ENCODE assay signal across 8 mouse cellular contexts in the genomic region with DNA sequence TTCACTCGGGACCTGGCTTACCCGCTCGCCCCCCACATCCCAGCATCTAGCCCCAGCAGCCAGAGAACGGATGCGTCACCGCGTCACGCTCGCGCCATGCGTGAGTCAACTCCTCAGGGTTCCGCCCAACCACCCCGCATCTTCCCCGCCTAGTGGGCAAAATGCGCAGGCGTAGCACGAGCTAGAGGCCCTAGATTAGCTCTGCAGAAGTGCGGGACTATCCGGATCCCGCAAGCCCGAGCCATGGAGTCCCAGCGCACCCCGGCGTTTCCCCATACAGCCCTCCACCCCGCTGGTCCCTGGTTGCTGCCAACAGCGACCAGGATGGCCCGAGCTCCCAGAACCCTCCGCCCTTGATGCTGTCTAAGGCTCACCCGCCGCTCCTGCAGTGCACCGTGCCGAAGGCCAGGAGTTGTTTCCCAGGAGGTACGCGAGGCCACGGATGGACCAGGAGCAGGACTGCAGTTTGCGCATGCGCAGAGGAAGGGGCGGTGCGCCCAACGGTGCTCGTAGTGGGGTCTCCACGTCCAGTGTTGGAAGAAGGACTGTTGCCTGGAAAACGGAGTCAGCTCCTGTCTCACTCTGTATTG. TPM values are rescaled to one million over a fixed set of nuclear protein-coding genes. Genes with fewer than 3 reads are reported as not detected.
DNase-seq lines count a peak whose midpoint lies in the region; ATAC-seq and TF ChIP-seq lines count a peak whose summit lies in the region.

A gene (minus strand): TSS at position 487 of the 590 bp plus-strand sequence.

- H3K4me3 ChIP-seq in gastrocnemius, adult 2 months: peak within 1 kb of the TSS; percentile 91
- peak within 1 kb of the TSS; percentile 78 for H3K4me3 ChIP-seq in hindbrain, postnatal 0 days (ENCODE audit: low read length)
- peak within 1 kb of the TSS; percentile 92 for H3K4me3 ChIP-seq in left cerebral cortex, adult 2 months
- peak within 1 kb of the TSS; percentile 55 for H3K4me3 ChIP-seq in macrophage (ENCODE audit: inconsistent target)

- 0 out of 2 replicates have a peak, but pooled peaks cover 2% of the 10 kb centered on the region for H3K4me1 ChIP-seq in hindbrain, postnatal 0 days (ENCODE audit: insufficient read depth, low read length)

- peak within 1 kb of the TSS; percentile 92 for H3K9ac ChIP-seq in hindbrain, postnatal 0 days (replicated peaks; ENCODE audit: low read length)

- H3K36me3 ChIP-seq in hindbrain, postnatal 0 days (ENCODE audit: insufficient read depth, low read length): no peaks in the 10 kb centered on the region
- no peaks in the 10 kb centered on the region for H3K36me3 ChIP-seq in macrophage (ENCODE audit: inconsistent target)

- no peaks in the 10 kb centered on the region for H3K27me3 ChIP-seq in hindbrain, postnatal 0 days (ENCODE audit: insufficient read depth, low read length)

- peak within 1 kb of the TSS; percentile 79 for H3K4me2 ChIP-seq in hindbrain, postnatal 0 days (ENCODE audit: low read depth, low read length)

- DNase-seq in gastrocnemius, adult 2 months: peak; percentile 92
- DNase-seq in hindbrain, postnatal 0 days (ENCODE audit: low spot score): peak; percentile 96
- peak; percentile 93 to 94 for DNase-seq in left cerebral cortex, adult 2 months (ENCODE audit: extremely low spot score in 1 of 2, low spot score in 2 of 2)
- DNase-seq in retina, postnatal 7 days (ENCODE audit: low read depth, low spot score): peak; percentile 82
- DNase-seq in urinary bladder, adult 18-20 months (ENCODE audit: low spot score in 2 of 2): peak; percentile 57 to 72

- H3K9me3 ChIP-seq in hindbrain, postnatal 0 days (ENCODE audit: low read length): no peaks in the 10 kb centered on the region

- H3K79me2 ChIP-seq in macrophage (ENCODE audit: inconsistent target): no peaks in the 10 kb centered on the region

- peak; percentile 97 for ATAC-seq in activated CD4-positive, CD25-positive, alpha-beta regulatory T cell, adult 4 months
- peak; percentile 99 for ATAC-seq in common myeloid progenitor, adult 5-6 weeks (replicated peaks; ENCODE audit: low read depth, poor library complexity, severe bottlenecking)
- peak; percentile 99 for ATAC-seq in hindbrain, postnatal 0 days

- peak; percentile 59 for TF ChIP-seq CTCF in gastrocnemius, adult 2 months (IDR thresholded peaks at IDR 0.05)
- peak; percentile 82 for TF ChIP-seq CTCF in hindbrain, postnatal 0 days (IDR thresholded peaks at IDR 0.05; ENCODE audit: low read depth)
- peak; percentile 60 for TF ChIP-seq CTCF in left cerebral cortex, adult 2 months (IDR thresholded peaks at IDR 0.05)

- peak within 1 kb of the TSS; percentile 93 for H3K27ac ChIP-seq in gastrocnemius, adult 2 months
- peak within 1 kb of the TSS; percentile 98 for H3K27ac ChIP-seq in hindbrain, postnatal 0 days
- H3K27ac ChIP-seq in left cerebral cortex, adult 2 months: peak within 1 kb of the TSS; percentile 100
- peak within 1 kb of the TSS; percentile 40 for H3K27ac ChIP-seq in macrophage

- WGBS in hindbrain, postnatal 0 days: under 1% methylated on average over 40 of the region's 43 CpGs
- WGBS in macrophage (ENCODE audit: missing documents): 1% methylated on average over 43 of the region's 43 CpGs

- intact Hi-C loops in gastrocnemius, adult 2 months (cut with DNase I): no loop called here
- intact Hi-C loops in left cerebral cortex, adult 2 months (cut with DNase I): loop anchor here (1.0 kb wide), 2 partner anchors 24 to 36 kb away; a partner anchor contains a TSS

RNA-seq across cellular contexts. Expression of the gene that starts here (rescaled TPM):
- polyA plus RNA-seq in activated CD4-positive, CD25-positive, alpha-beta regulatory T cell, adult 4 months (2017; shearing (Covaris generic)): 1 to 10 TPM; 4.8 to 5.6 TPM
- 5.0 and 7.6 TPM in 2 replicates for total RNA-seq in common myeloid progenitor, adult 5-6 weeks (2017)
- 1 to 10 TPM; 1.0 to 1.9 TPM for total RNA-seq in gastrocnemius, adult 2 months (2021)
- 7.4 and 8.2 TPM in 2 replicates for total RNA-seq in hindbrain, postnatal 0 days (2014; rRNA removed)
- 9.9 and 10.8 TPM in 2 replicates for polyA plus RNA-seq in hindbrain, postnatal 0 days (2015; fragmentation: Nextera tagmentation; extraction: Ambion mirVana)
- total RNA-seq in left cerebral cortex, adult 2 months (2021): 10 to 100 TPM; 18.1 to 19.5 TPM
- total RNA-seq in macrophage (2018; cell fraction: chromatin; rRNA removed): 1 to 10 TPM in 23 of 26 experiments, under 1 TPM in 2, not detected in 1; 0.67 to 7.5 (median 2.3) TPM
- 1 to 10 TPM in 11 of 26 experiments, under 1 TPM in 15; 0.19 to 1.5 (median 0.81) TPM for total RNA-seq in macrophage (2018; cell fraction: cytosol; rRNA removed)
- 1 to 10 TPM in 21 of 26 experiments, under 1 TPM in 5; 0.50 to 6.9 (median 1.6) TPM for total RNA-seq in macrophage (2018; cell fraction: nucleus; rRNA removed)
- polyA plus RNA-seq in macrophage (2018): 0.88 to 1.5 TPM (median 0.90 TPM) in 3 replicates

Comparison
In these comparisons a context has a peak if more than half of its experiments do, and no peak if none do; other contexts are left out.
1. Peak in every context shown above with its lines: DNase-seq, ATAC-seq, H3K4me3 ChIP-seq and H3K27ac ChIP-seq.
2. H3K27ac ChIP-seq: peak in every context shown above with its lines; median percentile 100 in left cerebral cortex, adult 2 months; 98 in hindbrain, postnatal 0 days; 93 in gastrocnemius, adult 2 months; 40 in macrophage.